Mouse (Mus musculus) MEL (cell line): ENCODE results near the gene Endog. TPM values are rescaled to one million over a fixed set of nuclear protein-coding genes. Genes with fewer than 3 reads are reported as not detected.
A peak's percentile ranks its signal among the peaks of the same experiment; 100 is the strongest.
"Not testable (repeated sequence)": the region's sequence is repeated elsewhere in the genome, so short reads cannot be mapped to it uniquely, and the experiment has no call there.

Source experiments
- DNase-seq: peaks from one replicate; pipeline ENCODE4 v3.0.0; 2011; ENCODE audit warnings: low read depth, low spot score
- H3K27ac ChIP-seq: 2 replicates; pipeline ENCODE4 v1.5.1; 2012; ENCODE audit warnings: low read depth, mild to moderate bottlenecking, control low read depth, low read length, moderate library complexity; ENCODE audit not compliant: control insufficient read depth
- H3K27me3 ChIP-seq, 2 experiments: fragments of 150-350 bp in 1 of 2; sonication (generic) in 1 of 2; 2 replicates each; pipeline ENCODE4 v1.6.1; 2012; ENCODE audit warnings: low read length in 2 of 2, mild to moderate bottlenecking in 2 of 2, improper control_type of control experiment in 1 of 2, moderate library complexity in 1 of 2; ENCODE audit not compliant: insufficient read depth in 2 of 2, control insufficient read depth in 1 of 2
- H3K36me3 ChIP-seq, 2 experiments: 2 replicates each; pipeline ENCODE4 v1.6.1; 2012 to 2014; ENCODE audit warnings: low read length in 2 of 2, improper control_type of control experiment in 1 of 2, inconsistent platforms in 1 of 2, mild to moderate bottlenecking in 1 of 2; ENCODE audit not compliant: insufficient read depth in 2 of 2, control insufficient read depth in 1 of 2
- H3K4me1 ChIP-seq, 2 experiments: fragments of 150-350 bp in 1 of 2; sonication (generic) in 1 of 2; 2 replicates each; pipeline ENCODE4 v1.6.1; 2012; ENCODE audit warnings: low read length in 2 of 2, improper control_type of control experiment in 1 of 2, mild to moderate bottlenecking in 1 of 2; ENCODE audit not compliant: insufficient read depth in 2 of 2, control insufficient read depth in 1 of 2
- H3K4me3 ChIP-seq, 2 experiments: fragments of 150-350 bp in 1 of 2; sonication (generic) in 1 of 2; 2 replicates each; pipeline ENCODE4 v1.5.1; 2012; ENCODE audit warnings: low read depth in 2 of 2, low read length in 2 of 2, mild to moderate bottlenecking in 2 of 2, moderate library complexity in 2 of 2, control low read depth in 1 of 2, improper control_type of control experiment in 1 of 2; ENCODE audit not compliant: control insufficient read depth in 1 of 2, insufficient read depth in 1 of 2
- H3K79me2 ChIP-seq: 2 replicates; pipeline ENCODE4 v1.6.1; 2012; ENCODE audit warnings: mild to moderate bottlenecking, low read length, moderate library complexity; ENCODE audit not compliant: control insufficient read depth, poor library complexity, insufficient read depth
- H3K9ac ChIP-seq: 2 replicates; pipeline ENCODE4 v1.6.1; 2012; ENCODE audit warnings: low read depth, mild to moderate bottlenecking, control low read depth, low read length, moderate library complexity; ENCODE audit not compliant: control insufficient read depth, poor library complexity, severe bottlenecking
- H3K9me3 ChIP-seq: fragments of 150-350 bp; sonication (generic); replicated peaks from 2 replicates; pipeline ENCODE4 v1.6.1; 2012; ENCODE audit warnings: mild to moderate bottlenecking, low read length, improper control_type of control experiment, moderate library complexity; ENCODE audit not compliant: insufficient read depth
- BHLHE40 ChIP-seq: IDR thresholded peaks from 2 replicates; pipeline ENCODE4 v1.6.1; 2012; ENCODE audit warnings: low read depth, mild to moderate bottlenecking, inconsistent platforms, low read length, improper control_type of control experiment, borderline replicate concordance
- CHD2 ChIP-seq: IDR thresholded peaks from 2 replicates; pipeline ENCODE4 v1.6.1; 2011; ENCODE audit warnings: low read length, improper control_type of control experiment
- CTCF ChIP-seq, 3 experiments: IDR thresholded peaks in 2 of 3; conservative IDR thresholded peaks in 1 of 3; 2 replicates each; pipeline ENCODE4 v1.5.1; 2011 to 2012; ENCODE audit warnings: low read length in 3 of 3, low read depth in 2 of 3, mild to moderate bottlenecking in 2 of 3, improper control_type of control experiment in 1 of 3, inconsistent platforms in 1 of 3, mixed read lengths in 1 of 3, moderate library complexity in 1 of 3; ENCODE audit not compliant: control insufficient read depth in 1 of 3, insufficient read depth in 1 of 3, poor library complexity in 1 of 3, severe bottlenecking in 1 of 3
- ELF1 ChIP-seq: IDR thresholded peaks from 2 replicates; pipeline ENCODE4 v1.6.1; 2014; ENCODE audit warnings: low read depth, mild to moderate bottlenecking, inconsistent platforms, low read length, improper control_type of control experiment, moderate library complexity
- ETS1 ChIP-seq: IDR thresholded peaks from 2 replicates; pipeline ENCODE4 v1.6.1; 2012; ENCODE audit warnings: low read depth, mild to moderate bottlenecking, inconsistent platforms, low read length, improper control_type of control experiment, moderate library complexity
- GABPA ChIP-seq: IDR thresholded peaks from 2 replicates; pipeline ENCODE4 v1.6.1; 2012; ENCODE audit warnings: low read depth, mild to moderate bottlenecking, inconsistent platforms, low read length, improper control_type of control experiment, moderate library complexity
- GATA1 ChIP-seq: IDR thresholded peaks from 2 replicates; pipeline ENCODE4 v1.6.1; 2011; ENCODE audit warnings: low read depth, low read length, improper control_type of control experiment
- HCFC1 ChIP-seq: IDR thresholded peaks from 2 replicates; pipeline ENCODE4 v1.6.1; 2012; ENCODE audit warnings: low read depth, mild to moderate bottlenecking, inconsistent platforms, low read length, improper control_type of control experiment, moderate library complexity
- JUND ChIP-seq: IDR thresholded peaks from 2 replicates; pipeline ENCODE4 v1.6.1; 2011; ENCODE audit warnings: low read depth, mild to moderate bottlenecking, improper control_type of control experiment, low read length
- KAT2A ChIP-seq: conservative IDR thresholded peaks from 2 replicates; pipeline ENCODE4 v1.6.1; 2012; ENCODE audit warnings: low read depth, low read length, improper control_type of control experiment, inconsistent platforms
- MAFK ChIP-seq: IDR thresholded peaks from 2 replicates; pipeline ENCODE4 v1.6.1; 2011; ENCODE audit warnings: low read depth, mild to moderate bottlenecking, low read length, improper control_type of control experiment, borderline replicate concordance
- MAZ ChIP-seq: IDR thresholded peaks from 2 replicates; pipeline ENCODE4 v1.6.1; 2012; ENCODE audit warnings: low read depth, mild to moderate bottlenecking, inconsistent platforms, low read length, improper control_type of control experiment
- MXI1 ChIP-seq: IDR thresholded peaks from 2 replicates; pipeline ENCODE4 v1.6.1; 2011; ENCODE audit warnings: mild to moderate bottlenecking, low read depth, low read length, improper control_type of control experiment
- NRF1 ChIP-seq: IDR thresholded peaks from 2 replicates; pipeline ENCODE4 v1.6.1; 2014; ENCODE audit warnings: low read depth, mild to moderate bottlenecking, inconsistent platforms, low read length, improper control_type of control experiment, moderate library complexity; ENCODE audit not compliant: poor library complexity, insufficient read depth, severe bottlenecking
- POLR2A ChIP-seq, 2 experiments: IDR thresholded peaks; 2 replicates each; pipeline ENCODE4 v1.6.1; 2011 to 2012; ENCODE audit warnings: low read length in 2 of 2, mild to moderate bottlenecking in 2 of 2, control low read depth in 1 of 2, improper control_type of control experiment in 1 of 2, low read depth in 1 of 2, moderate library complexity in 1 of 2; ENCODE audit not compliant: control insufficient read depth in 1 of 2, insufficient read depth in 1 of 2, poor library complexity in 1 of 2
- POLR2AphosphoS2 ChIP-seq: IDR thresholded peaks from 2 replicates; pipeline ENCODE4 v1.6.1; 2011; ENCODE audit warnings: low read length, improper control_type of control experiment
- POLR2AphosphoS5 ChIP-seq: IDR thresholded peaks from 2 replicates; pipeline ENCODE4 v1.6.1; 2012; ENCODE audit warnings: low read depth, borderline replicate concordance, mild to moderate bottlenecking, inconsistent platforms, low read length, moderate library complexity, mixed read lengths
- RAD21 ChIP-seq: IDR thresholded peaks from 2 replicates; pipeline ENCODE4 v1.6.1; 2011; ENCODE audit warnings: mild to moderate bottlenecking, low read depth, low read length, improper control_type of control experiment
- RCOR1 ChIP-seq: IDR thresholded peaks from 2 replicates; pipeline ENCODE4 v1.6.1; 2012; ENCODE audit warnings: low read depth, mild to moderate bottlenecking, inconsistent platforms, low read length, improper control_type of control experiment
- TAL1 ChIP-seq: IDR thresholded peaks from 2 replicates; pipeline ENCODE4 v1.6.1; 2012; ENCODE audit warnings: mild to moderate bottlenecking, inconsistent platforms, low read length, moderate library complexity, mixed read lengths
- TCF12 ChIP-seq: IDR thresholded peaks from 2 replicates; pipeline ENCODE4 v1.6.1; 2014; ENCODE audit warnings: low read depth, mild to moderate bottlenecking, inconsistent platforms, low read length, improper control_type of control experiment, moderate library complexity
- USF1 ChIP-seq: IDR thresholded peaks from 2 replicates; pipeline ENCODE4 v1.6.1; 2014; ENCODE audit warnings: low read depth, mild to moderate bottlenecking, inconsistent platforms, low read length, improper control_type of control experiment, moderate library complexity
- USF2 ChIP-seq, 2 experiments: IDR thresholded peaks; 2 replicates each; pipeline ENCODE4 v1.6.1; 2011 to 2012; ENCODE audit warnings: improper control_type of control experiment in 2 of 2, low read length in 2 of 2, borderline replicate concordance in 1 of 2, inconsistent platforms in 1 of 2, low read depth in 1 of 2, mild to moderate bottlenecking in 1 of 2; ENCODE audit not compliant: insufficient read depth in 1 of 2
- ZC3H11A ChIP-seq: IDR thresholded peaks from 2 replicates; pipeline ENCODE4 v1.6.1; 2012; ENCODE audit warnings: low read depth, mild to moderate bottlenecking, inconsistent platforms, low read length, improper control_type of control experiment
- ZKSCAN1 ChIP-seq: IDR thresholded peaks from 2 replicates; pipeline ENCODE4 v1.6.1; 2012; ENCODE audit warnings: low read depth, mild to moderate bottlenecking, inconsistent platforms, low read length, improper control_type of control experiment, moderate library complexity
- ZNF384 ChIP-seq: IDR thresholded peaks from 2 replicates; pipeline ENCODE4 v1.6.1; 2012; ENCODE audit warnings: low read depth, mild to moderate bottlenecking, inconsistent platforms, low read length, improper control_type of control experiment
- polyA plus RNA-seq, 2 experiments: library from polyadenylated mRNA; stranded (reverse) in 1 of 2; unstranded in 1 of 2; fragments of >175 nt in 1 of 2; fragments of >200 nt in 1 of 2; gene quantifications; 2 replicates each; pipeline versions ENCODE4 v1.2.1 to v1.2.4; 2012; ENCODE audit warnings: low replicate concordance in 2 of 2, low read depth in 1 of 2; ENCODE audit not compliant: insufficient read length in 2 of 2, insufficient read depth in 1 of 2, missing spikeins in 1 of 2
- total RNA-seq: library from RNA; depleted of rRNA; stranded (reverse); fragments of 300-350 nt; gene quantifications from 2 replicates; pipeline ENCODE4 v1.2.3, GENCODE M21; 2012

The Endog gene
- total and polyA plus RNA-seq, 3 experiments: 19.4 to 27.2 TPM; not detected in 1

DNA sequence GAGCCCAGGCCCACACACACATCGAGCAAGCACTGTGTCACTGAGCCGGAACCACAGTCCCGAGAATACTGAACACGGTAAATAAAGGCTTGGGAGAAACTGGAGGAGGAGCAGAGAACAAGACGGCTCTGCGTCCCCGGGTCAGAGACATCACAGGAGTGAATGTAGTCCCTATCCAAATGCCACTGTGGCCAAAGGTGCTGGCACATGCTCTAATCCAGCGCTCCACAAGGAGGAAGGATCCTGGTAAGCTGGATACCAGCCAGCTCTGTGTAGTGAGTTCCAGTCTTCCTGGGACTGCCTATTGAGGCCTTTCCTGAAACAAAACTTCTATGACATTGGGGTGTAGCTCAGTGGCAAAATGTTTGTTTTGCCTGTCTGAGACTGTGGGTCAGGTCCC is 18.7 kb upstream of the Endog start:
- H3K9ac ChIP-seq: no peak overlapping the region
- DNase-seq: no peak
- no peak overlapping the region for H3K27ac ChIP-seq
- H3K36me3 ChIP-seq: peaks cover 0 to 2% of the 10 kb centered on the region in 2 experiments; a peak in 1 of 4 replicates
- no peak for TF ChIP-seq ELF1
- TF ChIP-seq POLR2AphosphoS2: no peak; the same call in 1 of the 2 replicates
- TF ChIP-seq NRF1: no peak
- TF ChIP-seq GABPA: no peak
- no peak for TF ChIP-seq KAT2A
- TF ChIP-seq POLR2AphosphoS5: no peak
- TF ChIP-seq POLR2A (IDR thresholded peaks at IDR 0.05; ENCODE audit: control insufficient read depth in 1 of 2, insufficient read depth in 1 of 2, low read depth in 1 of 2, low read length in 2 of 2, poor library complexity in 1 of 2): no peak
- TF ChIP-seq ZNF384: no peak
- TF ChIP-seq GATA1: no peak
- TF ChIP-seq RCOR1: no peak
- TF ChIP-seq JUND: no peak
- TF ChIP-seq MXI1: no peak
- TF ChIP-seq HCFC1: no peak
- no peak for TF ChIP-seq ZKSCAN1
- H3K79me2 ChIP-seq: no peaks in the 10 kb centered on the region
- H3K4me1 ChIP-seq: no peaks in the 10 kb centered on the region
- H3K9me3 ChIP-seq: no peaks in the 10 kb centered on the region
- H3K27me3 ChIP-seq: no peaks in the 10 kb centered on the region
- no peak overlapping the region for H3K4me3 ChIP-seq

DNA sequence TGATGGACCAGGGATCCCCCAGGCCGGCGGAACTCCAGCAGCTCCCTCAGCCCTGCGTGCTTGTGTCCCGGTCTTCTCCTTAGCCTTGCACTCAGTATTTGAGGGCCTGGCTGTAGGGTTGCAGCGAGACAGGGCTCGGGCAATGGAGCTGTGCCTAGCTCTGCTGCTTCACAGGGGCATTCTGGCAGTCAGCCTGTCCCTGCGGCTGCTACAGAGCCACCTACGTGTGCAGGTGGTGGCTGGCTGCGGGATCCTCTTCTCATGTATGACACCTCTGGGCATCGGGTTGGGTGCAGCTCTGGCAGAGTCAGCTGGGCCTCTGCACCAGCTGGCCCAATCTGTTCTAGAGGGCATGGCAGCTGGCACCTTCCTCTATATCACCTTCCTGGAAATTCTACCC is 11.4 kb upstream of the Endog start:
- not testable (repeated sequence) for H3K36me3 ChIP-seq, H3K27me3 ChIP-seq, H3K4me3 ChIP-seq, H3K9ac ChIP-seq, DNase-seq, H3K79me2 ChIP-seq, H3K4me1 ChIP-seq, H3K9me3 ChIP-seq, H3K27ac ChIP-seq

DNA sequence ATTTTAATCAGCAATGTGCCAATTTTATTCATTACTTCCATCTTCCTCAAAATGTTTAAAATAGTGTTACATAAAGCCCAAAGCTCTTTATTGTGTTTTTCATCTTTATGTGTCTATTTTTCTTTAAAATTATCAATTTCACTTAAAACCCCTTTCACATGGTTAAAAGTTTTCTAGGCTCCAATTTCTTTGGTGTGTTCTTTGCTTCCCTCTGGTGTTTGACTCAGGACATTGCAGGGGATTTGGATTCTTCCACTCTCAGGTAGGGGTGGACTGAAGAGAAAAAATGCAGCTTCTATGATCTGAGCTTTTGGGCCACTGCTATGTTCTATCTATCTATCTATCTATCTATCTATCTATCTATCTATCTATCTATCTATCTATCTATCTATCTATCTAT is 9.5 kb upstream of the Endog start:
- no peak overlapping the region for H3K4me3 ChIP-seq
- H3K9me3 ChIP-seq: no peaks in the 10 kb centered on the region
- peak; percentile 78 for DNase-seq
- H3K9ac ChIP-seq: no peak overlapping the region
- H3K4me1 ChIP-seq: no peaks in the 10 kb centered on the region
- peaks cover 0 to 2% of the 10 kb centered on the region in 2 experiments; a peak in 1 of 4 replicates for H3K27me3 ChIP-seq
- H3K79me2 ChIP-seq: no peaks in the 10 kb centered on the region
- H3K27ac ChIP-seq: no peak overlapping the region
- no peaks in the 10 kb centered on the region for H3K36me3 ChIP-seq
- no peak for TF ChIP-seq CHD2
- TF ChIP-seq CTCF (IDR thresholded peaks at IDR 0.05 in 2 of 3, conservative IDR thresholded peaks at IDR 0.05 in 1 of 3; ENCODE audit: control insufficient read depth in 1 of 3, insufficient read depth in 1 of 3, low read depth in 2 of 3, low read length in 3 of 3, poor library complexity in 1 of 3, severe bottlenecking in 1 of 3): peak; percentile 38 to 95 (median 78); a peak in 5 of 6 replicates
- TF ChIP-seq ETS1: no peak
- TF ChIP-seq USF1: no peak
- TF ChIP-seq TAL1: no peak
- no peak for TF ChIP-seq MAZ
- no peak for TF ChIP-seq POLR2AphosphoS5
- TF ChIP-seq ZC3H11A: peak; percentile 97
- TF ChIP-seq MXI1: 0 out of 2 replicates have a peak, but pooled peaks have one; percentile 43
- TF ChIP-seq MAFK: no peak
- no peak for TF ChIP-seq GABPA
- no peak for TF ChIP-seq TCF12
- no peak for TF ChIP-seq USF2 (IDR thresholded peaks at IDR 0.05; ENCODE audit: borderline replicate concordance in 1 of 2, insufficient read depth in 1 of 2, low read depth in 1 of 2, low read length in 2 of 2)
- TF ChIP-seq BHLHE40: 0 out of 2 replicates have a peak, but pooled peaks have one; percentile 12
- no peak for TF ChIP-seq POLR2AphosphoS2
- TF ChIP-seq ELF1: no peak
- TF ChIP-seq POLR2A (IDR thresholded peaks at IDR 0.05; ENCODE audit: control insufficient read depth in 1 of 2, insufficient read depth in 1 of 2, low read depth in 1 of 2, low read length in 2 of 2, poor library complexity in 1 of 2): no peak
- TF ChIP-seq RAD21: peak; percentile 96
